Mouse (Mus musculus) thymus, adult 18-20 months (tissue): ENCODE data around the gene Kcnmb4.

ENCODE experiments used
- DNase-seq, 2 experiments: peaks; one replicate each; pipeline ENCODE4 v3.0.0; 2022; ENCODE audit warnings: mixed read lengths in 2 of 2

Kcnmb4 gene

DNA sequence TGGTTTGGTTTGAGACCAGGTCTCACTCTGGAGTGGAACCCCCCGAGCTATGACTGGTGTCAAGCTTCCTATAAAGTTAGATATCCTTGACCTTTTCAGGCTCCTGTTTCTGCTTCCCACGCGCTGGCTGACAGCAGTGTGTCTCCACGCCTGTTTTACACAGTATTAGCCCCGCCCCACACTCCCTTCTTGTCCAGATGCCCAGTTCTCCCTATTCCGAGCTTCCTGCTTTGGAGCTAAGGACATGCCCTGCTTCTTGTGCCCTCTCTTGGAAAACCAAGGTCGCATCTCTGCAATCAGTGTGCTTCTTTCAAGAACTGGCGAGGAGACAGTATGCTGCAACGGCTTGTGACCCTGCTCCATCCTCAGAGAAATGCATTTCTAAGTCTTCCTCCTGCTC lies 23.1 kb downstream of the Kcnmb4 start:
- no peak for DNase-seq

DNA sequence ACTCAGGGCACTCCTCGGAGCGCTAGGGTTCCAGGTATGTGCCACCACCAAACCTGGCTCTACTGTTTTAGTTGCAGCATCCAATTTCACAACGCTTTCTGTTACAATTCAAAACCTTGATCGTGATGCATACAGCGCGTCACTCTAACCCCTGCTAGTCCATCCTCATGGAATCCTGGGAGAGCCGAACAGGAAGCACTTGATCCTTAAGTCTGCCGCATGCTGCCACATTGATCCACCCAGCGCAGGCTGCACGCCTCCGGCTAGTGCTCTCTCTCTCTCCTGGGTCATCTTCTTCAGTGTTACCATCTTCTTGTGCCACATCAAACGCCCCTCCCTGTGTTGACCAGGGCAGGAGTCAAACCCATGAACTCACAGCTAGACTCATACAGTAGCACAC lies 25.5 kb downstream of the Kcnmb4 start:
- DNase-seq, result no peak

DNA sequence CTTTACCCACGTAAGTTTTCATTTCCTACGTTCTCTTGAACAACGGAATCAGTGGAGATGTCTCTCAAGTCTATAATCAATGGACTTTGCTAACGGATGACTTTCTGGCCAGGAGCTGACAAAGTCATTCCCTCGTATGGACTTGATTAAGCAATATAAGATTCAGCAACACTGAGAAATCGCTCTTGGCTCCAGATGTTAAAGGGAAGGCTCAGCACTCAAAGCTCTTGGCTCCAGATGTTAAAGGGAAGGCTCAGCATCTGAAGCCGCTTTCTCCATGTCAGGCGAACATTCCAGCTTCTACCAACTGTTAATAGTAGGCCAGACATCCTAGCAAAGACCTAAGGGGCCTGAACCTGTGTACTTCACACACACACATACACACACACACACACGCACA lies 26.5 kb downstream of the Kcnmb4 start:
- no peak for DNase-seq

DNA sequence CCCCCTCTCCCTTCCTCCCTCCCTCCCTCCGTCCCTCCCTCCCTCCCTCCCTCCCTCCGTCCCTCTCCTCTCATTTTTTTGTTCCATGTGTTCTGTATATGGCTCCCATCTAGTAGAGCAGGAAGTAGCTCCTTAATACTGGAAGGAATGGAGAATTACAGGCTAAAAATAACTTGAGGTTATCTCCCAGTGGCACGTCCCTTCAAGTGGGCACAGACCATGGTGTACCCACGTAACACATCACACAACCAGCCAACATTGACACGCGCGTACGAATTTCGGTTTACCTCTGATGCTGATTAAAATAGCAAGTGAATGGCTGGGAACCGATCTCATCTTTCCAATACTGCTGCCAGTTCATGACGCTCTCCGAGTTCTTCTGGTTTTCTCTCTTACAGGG lies 27.6 kb downstream of the Kcnmb4 start:
- no peak for DNase-seq

DNA sequence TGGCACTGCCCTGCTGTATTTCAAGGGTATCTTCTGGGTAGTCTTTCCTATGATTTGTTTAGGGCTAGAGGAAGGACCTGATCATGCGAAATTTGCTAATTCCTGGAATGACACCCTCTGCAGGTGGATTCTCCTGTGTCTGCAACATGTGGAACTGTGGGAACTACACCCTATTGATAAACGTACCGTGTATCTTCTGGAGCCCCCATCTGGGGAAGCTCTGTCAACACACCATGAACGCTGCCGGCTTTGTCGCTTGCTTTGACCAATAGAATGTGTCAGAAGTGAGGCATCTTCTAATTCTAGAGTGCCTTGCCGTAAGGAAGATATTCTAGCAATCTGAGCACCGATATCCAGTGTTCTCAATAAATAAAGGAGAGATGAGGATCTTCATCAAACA lies 28.9 kb downstream of the Kcnmb4 start:
- no peak for DNase-seq

DNA sequence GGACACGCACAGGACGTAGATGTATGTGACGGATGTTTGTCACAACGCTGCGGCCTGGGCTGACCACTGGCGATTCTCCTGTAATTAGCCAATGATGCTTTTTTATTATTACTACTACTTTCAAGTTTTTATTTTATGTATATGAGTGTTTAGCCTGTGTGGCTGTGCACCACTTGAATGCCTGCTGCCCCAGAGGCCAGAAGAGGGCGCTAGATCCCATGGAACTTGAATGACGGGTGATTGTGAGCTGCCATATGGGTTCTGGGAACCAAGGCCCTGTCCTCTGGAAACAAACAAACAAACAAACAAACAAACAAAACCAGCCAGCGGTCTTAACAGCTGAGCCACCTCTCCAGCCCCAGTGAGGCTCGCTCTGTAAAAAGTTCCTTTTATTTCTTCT lies 29.3 kb downstream of the Kcnmb4 start:
- no peak for DNase-seq

DNA sequence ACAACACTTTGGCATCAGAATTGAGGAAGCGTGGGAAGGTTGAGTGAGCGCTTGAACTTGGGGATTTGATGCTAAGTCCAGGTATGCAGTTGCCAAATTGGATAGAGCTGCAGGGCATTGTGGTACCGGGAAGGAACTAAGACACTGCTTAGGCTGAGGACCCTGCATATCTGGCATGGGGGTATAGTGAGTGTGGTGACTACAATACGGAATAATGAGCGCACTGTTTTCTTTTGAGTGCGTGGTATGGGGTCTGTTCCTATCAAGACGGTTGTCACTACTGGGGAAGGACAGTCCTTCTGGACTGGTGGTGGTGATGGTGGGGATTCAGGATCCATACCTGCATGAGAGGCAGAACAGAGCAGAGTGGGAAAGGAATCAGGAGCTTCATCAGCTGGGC lies 32.7 kb downstream of the Kcnmb4 start:
- no peak for DNase-seq

DNA sequence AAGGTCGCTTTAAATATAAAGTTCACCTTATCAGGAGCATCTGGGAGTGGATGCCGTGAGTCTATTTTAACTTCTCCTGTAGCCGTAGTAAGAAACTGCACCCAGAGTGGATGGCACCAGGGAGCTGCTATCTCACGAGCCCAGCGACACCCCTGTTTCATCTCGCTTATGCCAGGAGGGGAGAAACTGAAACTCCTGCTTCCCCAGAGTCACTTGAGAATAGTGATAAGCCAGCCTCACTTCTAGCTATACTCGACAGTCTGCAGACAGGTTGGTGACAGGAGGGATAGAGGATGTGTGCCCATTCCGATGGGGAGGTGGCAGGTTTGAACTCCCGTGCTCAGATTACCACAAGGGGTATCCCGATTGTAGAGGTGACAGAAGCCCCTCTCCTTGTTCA lies 33.6 kb downstream of the Kcnmb4 start:
- DNase-seq, result no peak

DNA sequence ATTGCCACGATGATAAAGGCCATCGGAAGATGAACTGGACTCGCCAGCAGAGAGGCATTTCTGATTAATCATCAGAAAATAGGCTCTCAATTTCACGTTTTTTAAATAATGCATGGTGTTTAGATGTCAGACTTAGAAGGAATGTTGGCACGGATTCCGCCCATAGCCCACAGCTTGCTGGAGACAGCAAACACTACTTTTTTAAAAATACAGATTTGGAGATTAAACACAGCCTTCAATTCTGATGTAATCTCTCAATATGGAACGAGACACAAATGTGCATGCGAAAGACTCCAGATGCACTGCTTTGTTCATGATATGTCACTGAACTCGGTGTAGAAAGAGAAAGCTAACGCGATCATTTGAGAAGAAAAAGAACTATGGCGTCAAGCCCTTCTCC lies 38.2 kb downstream of the Kcnmb4 start:
- no peak for DNase-seq

DNA sequence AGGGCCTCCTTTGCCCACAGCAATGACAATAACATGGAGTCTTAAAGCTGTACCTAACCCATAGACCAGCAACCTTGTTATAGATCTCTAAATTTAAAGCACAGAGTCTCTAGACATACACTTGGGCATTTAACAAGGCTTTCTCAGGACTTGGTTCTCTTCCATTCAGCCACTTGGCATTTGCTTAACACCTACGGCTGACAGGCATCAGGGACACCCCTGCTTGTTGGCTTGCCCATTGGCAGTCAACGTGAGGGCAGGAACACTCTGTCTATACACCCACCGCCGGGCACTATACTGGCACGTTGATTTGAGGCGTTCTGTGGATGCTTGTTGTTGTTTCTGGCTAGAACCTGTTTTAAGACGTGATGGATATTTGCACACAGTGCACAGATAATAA lies 41.3 kb downstream of the Kcnmb4 start:
- no peak for DNase-seq

DNA sequence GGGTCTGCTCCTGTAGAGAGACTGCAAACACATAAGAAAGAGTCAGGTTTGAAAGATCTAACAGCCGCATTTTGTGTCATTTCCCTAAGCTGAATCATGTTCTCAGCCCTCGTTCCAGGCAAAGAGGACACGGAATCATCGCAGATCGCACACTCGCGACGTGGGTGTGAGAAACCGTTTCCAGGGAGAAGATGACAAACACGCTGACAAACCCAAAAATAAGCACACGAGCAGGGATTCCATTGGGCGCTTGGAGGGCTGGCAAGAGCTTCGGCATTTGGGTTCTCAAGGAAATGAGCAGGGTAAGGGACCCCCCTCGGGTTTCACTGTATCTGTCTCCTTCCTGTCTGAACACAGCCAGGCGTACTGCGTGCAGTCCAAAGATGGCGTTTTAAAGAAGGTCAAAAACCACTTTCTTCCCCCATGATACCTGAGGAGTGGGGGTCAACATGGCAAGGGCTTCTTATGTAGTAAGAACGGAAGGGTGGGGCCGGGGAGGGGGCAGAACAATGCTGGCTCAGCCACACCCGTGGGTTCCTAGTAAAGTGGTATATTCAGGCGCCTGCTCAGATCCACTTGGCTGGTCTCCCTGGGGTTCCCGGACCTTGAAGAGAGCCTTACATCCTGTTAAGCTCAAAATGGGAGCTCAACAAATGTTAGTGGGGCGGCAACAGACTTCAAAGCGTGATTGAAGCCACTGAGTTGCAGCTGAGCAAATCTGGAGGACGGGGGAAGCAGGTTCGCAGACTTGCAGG lies 45.5 kb downstream of the Kcnmb4 start:
- DNase-seq, result no peak

DNA sequence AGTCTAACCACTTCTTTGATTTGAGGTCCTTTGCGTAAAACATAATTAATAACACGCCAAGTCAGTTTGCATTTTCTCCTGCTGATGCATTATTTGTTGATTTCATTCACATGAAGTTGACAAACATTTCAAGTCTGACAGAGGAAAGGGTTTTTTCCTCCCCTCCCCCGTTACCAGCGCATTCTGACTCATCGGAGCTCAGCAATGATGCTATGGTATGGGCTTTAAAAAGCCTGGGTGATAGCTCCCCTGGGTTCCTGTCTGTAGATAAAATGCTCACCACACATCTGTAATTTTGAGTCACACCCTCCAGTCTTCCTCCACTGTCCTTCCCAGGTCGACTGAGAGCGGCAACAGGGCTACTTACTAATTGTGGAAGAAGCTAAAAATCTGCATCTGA lies 47.5 kb downstream of the Kcnmb4 start:
- DNase-seq, result no peak

DNA sequence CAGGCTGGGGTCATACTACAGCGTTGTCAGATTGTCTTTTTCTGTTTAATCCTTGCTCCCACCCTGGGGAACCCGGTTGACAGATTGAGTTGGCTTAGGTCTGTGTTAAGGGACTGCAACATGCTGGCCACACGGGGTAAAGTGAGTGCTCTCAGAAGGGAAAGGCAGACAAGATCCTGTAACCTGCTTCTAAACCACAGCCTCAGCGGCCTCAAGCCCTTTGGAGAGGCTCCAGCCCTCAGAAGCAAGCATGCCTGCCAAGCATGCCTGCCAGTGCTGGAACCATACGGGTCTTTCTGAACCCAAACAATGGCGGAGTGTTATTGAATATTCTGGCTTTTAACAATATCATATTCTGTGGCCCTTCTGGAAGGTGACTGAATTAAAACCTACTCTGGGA lies 48.8 kb downstream of the Kcnmb4 start:
- no peak for DNase-seq

DNA sequence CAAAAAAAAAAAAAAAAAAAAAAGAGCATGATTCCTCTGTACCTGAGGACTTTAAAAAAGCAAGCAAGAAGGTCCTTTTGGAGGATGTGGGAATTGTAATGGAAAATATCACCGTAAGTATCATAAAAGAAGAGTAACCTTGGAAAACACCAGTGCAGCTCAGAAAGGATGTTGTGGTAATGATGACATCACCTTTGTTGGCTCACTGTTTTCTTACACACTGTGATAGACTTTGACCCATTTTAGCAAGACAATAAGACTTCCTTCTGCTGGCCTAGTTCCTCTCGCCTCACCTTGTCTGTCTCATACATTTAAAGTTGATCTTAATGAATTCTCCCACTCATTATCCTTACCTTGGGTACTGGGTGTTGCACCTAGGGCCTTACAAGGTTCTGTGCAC lies 51.1 kb downstream of the Kcnmb4 start:
- no peak for DNase-seq

DNA sequence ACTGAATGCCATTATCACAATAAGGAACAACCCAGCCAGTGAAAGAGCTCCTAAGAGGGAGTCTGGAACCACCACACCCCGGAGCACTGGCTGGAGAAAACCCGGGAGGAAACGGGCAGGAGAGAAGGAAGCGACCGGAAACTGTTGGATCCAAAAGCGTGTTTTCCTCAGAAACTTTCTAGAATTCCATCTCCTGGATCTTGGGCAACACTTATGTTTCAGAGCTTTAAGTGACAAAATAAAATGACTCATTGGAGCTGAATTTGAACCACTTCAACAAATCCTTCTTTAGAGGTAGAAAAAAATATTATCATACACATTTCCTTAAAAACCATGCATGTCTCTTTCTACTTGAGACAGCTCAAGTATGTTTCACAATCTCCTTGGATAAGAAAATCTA lies 52.7 kb downstream of the Kcnmb4 start:
- no peak for DNase-seq

DNA sequence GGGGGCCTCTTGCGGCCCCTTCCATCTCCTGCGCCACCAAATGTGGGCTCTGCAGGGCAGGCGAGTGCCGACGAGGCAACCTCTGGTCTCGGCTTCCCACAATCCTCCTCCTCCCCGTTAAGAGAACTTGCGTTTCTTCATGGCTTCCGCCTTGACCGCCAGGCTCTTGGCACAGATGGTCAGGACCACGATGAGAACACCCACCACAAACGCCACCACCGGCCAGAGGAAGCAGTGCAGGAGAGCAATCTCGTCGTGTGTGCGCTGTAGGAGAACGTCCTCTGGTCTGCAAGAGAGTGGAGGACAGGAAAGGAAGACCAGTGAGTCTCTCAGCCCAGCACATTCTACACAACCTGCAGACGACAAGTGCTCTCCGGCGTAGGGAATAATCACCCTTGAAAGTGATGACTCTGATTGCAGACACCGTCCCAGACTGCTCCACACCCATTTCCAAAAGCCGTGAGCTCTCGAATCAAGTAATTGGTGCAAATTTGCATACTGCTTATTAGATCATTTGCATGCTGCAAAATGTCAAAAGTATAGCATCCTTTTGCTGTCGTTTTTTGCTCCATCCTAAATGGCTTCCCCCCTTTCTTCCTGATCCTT lies 55.5 kb downstream of the Kcnmb4 start:
- DNase-seq, result no peak

DNA sequence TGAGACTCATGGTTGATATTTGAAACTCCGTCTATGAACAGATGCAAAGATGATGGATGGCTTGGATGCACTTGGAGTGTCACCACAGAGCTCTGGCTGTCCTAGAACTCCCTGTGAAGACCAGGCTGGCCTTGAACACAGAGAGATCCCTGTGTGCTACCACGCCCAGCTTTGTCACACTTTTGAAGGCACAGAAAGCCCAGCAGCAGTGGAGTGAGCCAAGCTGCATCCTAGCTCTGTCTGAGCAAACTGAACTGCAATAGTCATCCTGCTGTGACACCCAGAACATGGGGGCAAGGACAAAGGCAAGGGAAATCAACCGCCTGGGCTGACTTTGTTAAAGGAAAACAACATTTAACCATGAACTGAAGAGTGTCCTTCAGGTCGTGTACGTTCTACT lies 57.0 kb downstream of the Kcnmb4 start:
- DNase-seq, result no peak

DNA sequence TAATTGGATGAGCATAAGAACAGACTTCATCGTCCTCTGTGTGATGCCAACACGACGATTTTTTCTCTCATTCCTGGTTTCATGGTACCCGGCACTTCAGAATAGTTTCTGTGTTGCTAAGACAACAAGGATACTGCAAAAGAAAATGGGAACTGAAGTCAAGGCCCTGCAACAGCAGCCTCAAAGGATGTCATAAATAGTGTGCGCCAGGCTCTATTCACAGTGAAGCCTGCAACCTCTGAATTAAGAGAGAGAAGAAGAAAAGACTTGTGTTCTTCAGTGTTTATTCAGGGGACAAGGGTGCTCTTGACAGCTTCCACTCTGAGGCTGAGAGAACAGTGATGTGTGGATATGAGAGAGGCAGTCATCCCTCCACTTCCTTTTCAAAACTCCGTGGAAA lies 57.5 kb downstream of the Kcnmb4 start:
- DNase-seq, result no peak

DNA sequence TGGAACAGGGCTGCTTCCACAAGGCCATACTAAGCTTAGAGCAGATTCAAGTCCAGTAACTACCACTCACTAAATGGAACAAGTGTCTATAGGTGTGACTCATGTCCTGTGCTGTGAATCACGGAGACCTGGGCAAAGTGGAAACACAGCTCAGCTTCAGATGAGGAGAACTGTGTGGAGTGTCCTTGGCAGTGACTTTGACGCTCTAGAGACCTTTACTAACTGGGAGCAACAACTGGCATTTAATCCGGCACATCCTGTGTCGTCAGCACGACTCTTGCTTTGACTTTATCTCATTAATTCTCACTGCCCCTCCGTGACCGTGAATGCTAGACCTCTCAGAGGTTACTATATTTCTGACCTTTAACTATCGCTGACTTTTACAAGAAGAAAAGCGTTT lies 62.9 kb downstream of the Kcnmb4 start:
- DNase-seq, result no peak

DNA sequence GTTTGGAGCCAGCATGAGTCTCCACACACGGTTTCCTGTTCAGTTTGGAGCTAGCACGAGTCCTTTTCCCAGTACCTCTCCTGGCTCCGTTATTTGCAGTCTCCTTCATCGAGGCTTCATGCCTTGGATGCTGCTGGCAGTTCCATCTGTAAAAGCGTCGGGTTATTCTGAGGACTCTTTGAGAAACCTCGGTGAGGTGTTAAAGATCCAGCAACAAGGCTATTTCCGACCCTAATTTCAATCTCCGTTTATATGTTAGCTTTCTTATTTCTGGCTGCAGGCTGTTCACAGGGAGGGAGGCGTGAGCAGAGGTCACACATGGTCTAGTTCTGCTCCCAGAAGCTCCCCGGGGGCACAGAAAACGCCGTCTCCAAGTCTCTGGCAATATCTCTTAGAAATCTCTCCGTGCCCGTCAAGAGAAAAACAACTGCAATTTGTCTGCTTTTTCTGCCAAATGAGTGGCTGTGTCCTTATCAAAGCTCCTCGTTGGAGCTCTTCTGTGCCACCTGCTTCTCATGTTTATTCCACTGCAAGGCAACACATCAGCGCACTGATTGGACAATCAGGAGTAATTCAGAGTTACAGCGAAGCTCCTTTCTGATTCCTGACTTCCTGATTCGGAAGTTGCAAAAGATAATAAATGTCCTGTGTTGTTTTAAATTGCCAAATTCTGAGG lies 65.9 kb downstream of the Kcnmb4 start:
- DNase-seq, result no peak

DNA sequence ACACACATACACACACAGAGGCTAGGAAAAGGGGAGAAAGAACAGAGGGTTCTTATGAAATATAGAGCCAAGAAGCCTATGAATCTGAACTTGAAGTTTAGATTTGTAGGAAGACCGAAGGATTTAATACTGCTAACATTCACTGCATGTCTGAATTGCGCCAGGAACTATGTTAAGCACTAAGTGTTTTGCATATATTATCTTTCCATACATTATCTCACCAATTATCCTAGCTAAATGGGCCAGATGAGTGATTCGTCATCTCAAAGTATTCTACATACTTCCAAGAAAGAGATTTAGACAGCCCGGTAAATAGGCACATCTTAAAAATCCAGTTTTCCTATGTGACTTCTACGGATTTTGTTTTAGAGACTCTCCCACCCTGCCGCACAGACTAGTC lies 68.7 kb downstream of the Kcnmb4 start:
- no peak for DNase-seq

DNA sequence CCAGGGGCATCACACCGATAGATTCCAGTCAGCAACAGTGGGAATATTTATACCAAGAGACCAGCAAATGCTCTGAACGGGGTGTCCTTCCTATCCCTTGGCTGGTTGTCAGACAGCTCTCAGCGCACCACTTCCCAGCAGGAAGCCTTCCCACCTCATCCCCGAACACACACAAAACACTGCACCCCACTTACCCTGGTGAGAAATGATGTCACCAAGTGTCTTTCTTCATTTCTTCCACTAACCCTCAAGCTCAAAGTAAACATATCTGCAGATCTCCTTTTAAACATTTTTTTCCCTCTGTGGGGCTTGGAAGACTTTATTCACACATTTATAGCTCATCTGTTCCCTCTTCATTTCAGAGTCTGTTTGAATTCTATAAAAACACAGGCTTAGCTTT lies 70.0 kb downstream of the Kcnmb4 start:
- DNase-seq, result no peak

DNA sequence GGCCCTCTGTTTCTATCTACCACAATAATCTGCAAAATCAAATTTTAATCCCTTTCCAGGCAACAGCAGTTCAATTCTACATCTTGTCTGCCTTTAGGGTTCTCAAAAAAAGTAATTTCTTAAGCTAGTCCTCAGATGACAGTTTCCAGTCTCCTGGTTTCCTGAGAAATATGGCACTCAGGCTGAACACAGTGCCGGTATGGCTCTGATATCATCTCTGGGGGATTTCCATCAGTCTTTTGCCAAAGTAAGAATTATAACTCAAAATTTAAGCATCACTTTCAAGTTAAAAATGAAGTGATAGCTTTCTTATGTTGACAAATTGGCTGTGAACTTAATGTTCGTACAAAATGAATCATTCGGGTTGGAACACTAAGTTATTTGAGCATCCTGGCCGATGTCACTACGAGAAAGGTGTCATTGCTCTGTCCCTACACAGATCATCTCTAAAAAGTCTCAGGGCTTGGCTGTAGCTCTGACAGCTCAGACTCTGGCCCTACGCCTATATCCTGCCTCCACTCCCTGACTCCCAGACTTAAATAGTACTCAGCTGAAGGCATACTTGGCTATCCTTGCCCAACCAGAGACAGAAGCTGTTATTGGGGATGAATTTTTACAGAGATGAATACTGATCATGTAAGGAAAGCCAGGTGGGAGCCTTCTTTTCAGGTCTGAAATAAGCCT lies 70.8 kb downstream of the Kcnmb4 start:
- no peak for DNase-seq

DNA sequence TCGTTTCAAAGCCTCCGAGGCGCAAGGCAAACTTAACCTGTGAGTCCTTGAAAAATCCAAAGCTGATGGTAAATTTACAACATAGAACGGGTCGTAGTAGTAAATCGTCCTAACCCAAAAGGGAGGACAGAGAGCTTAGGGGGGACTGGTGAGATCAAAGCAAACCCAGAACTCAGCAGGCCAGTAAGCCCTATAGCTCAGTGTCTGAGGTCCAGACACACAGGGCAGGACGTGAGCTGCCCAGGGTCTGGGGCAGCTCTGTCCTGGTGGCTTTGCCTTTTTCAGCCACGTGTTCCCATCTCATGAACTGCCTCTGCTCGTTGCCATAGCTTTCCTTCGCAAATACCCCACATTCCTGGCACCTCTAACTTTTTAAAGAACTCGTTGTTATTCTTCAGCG lies 75.7 kb downstream of the Kcnmb4 start:
- no peak for DNase-seq
